Comparison of ENCODE assay signal across 18 mouse cellular contexts in genomic region chr16:47526613-47527012, GRCm38 (mm10).
"Had no signal": no experiment of that assay in that cellular context is flagged by ENCODE, and none has a peak within 500 bp of the region (broad histone marks: within the 10 kb centered on the region; RNA-seq: fewer than 3 reads in every experiment).

No protein-coding gene starts in this region.

- H3K27ac ChIP-seq: midbrain, embryonic 10.5 days; midbrain, embryonic 12.5 days; neural tube, embryonic 13.5 days; neural tube, embryonic 15.5 days had no signal

- H3K9me3 ChIP-seq: midbrain, embryonic 10.5 days; midbrain, embryonic 12.5 days; neural tube, embryonic 13.5 days; neural tube, embryonic 15.5 days had no signal

- H3K36me3 ChIP-seq: midbrain, embryonic 10.5 days; midbrain, embryonic 12.5 days; neural tube, embryonic 13.5 days; neural tube, embryonic 15.5 days had no signal

- H3K9ac ChIP-seq: lung, embryonic 14.5 days; midbrain, embryonic 12.5 days; neural tube, embryonic 13.5 days; neural tube, embryonic 15.5 days had no signal

- ATAC-seq: midbrain, embryonic 16.5 days had no signal

- H3K27me3 ChIP-seq: midbrain, embryonic 12.5 days; neural tube, embryonic 13.5 days; neural tube, embryonic 15.5 days had no signal

- H3K4me3 ChIP-seq: midbrain, embryonic 10.5 days; midbrain, embryonic 12.5 days; myocyte; neural tube, embryonic 13.5 days; neural tube, embryonic 15.5 days had no signal

- DNase-seq: lung, embryonic 14.5 days; lung, postnatal 10 days; lung, postnatal 4 days; midbrain, embryonic 14.5 days; retina, postnatal 1 day; right cerebral cortex, adult 18-20 months; right cerebral cortex, postnatal 25 days; right cerebral cortex, postnatal 4 days; spleen, adult 18-20 months; thymus, adult 18-20 months; thymus, postnatal 14 days; thymus, postnatal 36 days had no signal

- H3K4me2 ChIP-seq: lung, embryonic 14.5 days; midbrain, embryonic 12.5 days; neural tube, embryonic 13.5 days; neural tube, embryonic 15.5 days had no signal

- H3K4me1 ChIP-seq: midbrain, embryonic 10.5 days; midbrain, embryonic 12.5 days; neural tube, embryonic 13.5 days; neural tube, embryonic 15.5 days had no signal
